Mouse (Mus musculus) kidney, embryonic 15.5 days (tissue): ENCODE measurements around the gene 9430097D07Rik. TPM values are rescaled to one million over a fixed set of nuclear protein-coding genes. Genes with fewer than 3 reads are reported as not detected.

Experiments used
- ATAC-seq: fragments of 200-750 bp; cut with Nextera tagmentation; replicated peaks from 2 replicates; pipeline ENCODE4 v1.8.0; 2017; ENCODE audit warnings: moderate TSS enrichment; ENCODE audit not compliant: low FRiP score
- H3K27ac ChIP-seq: fragments of 300-500 bp; sonication (generic); 2 replicates; pipeline ENCODE4 v1.5.1; 2015; ENCODE audit warnings: mild to moderate bottlenecking, inconsistent platforms
- H3K27me3 ChIP-seq: fragments of 300-500 bp; sonication (generic); 2 replicates; pipeline ENCODE4 v1.6.1; 2015; ENCODE audit warnings: inconsistent platforms
- H3K36me3 ChIP-seq: fragments of 300-500 bp; sonication (generic); 2 replicates; pipeline ENCODE4 v1.6.1; 2015; ENCODE audit warnings: inconsistent platforms
- H3K4me1 ChIP-seq: fragments of 300-500 bp; sonication (generic); 2 replicates; pipeline ENCODE4 v1.6.1; 2015; ENCODE audit warnings: inconsistent platforms
- H3K4me2 ChIP-seq: fragments of 300-500 bp; sonication (generic); 2 replicates; pipeline ENCODE4 v1.6.1; 2015; ENCODE audit warnings: moderate library complexity, mild to moderate bottlenecking, inconsistent platforms
- H3K4me3 ChIP-seq: fragments of 300-500 bp; sonication (generic); replicated peaks from 2 replicates; pipeline ENCODE4 v1.5.1; 2015; ENCODE audit warnings: mild to moderate bottlenecking, inconsistent platforms
- H3K9ac ChIP-seq: fragments of 300-500 bp; sonication (generic); 2 replicates; pipeline ENCODE4 v1.6.1; 2015; ENCODE audit warnings: mild to moderate bottlenecking, inconsistent platforms
- H3K9me3 ChIP-seq: fragments of 300-500 bp; sonication (generic); replicated peaks from 2 replicates; pipeline ENCODE4 v1.6.1; 2016; ENCODE audit warnings: inconsistent platforms
- WGBS: fragments of 180-500 bp; shearing (Covaris S2); methylation state at CpG from one replicate; pipeline ENCODE4 v1.1.7; 2015; ENCODE audit warnings: mixed read lengths; 5-methylcytosine and 5-hydroxymethylcytosine counted together
- polyA plus RNA-seq: library from polyadenylated mRNA; unstranded; fragments of >200 nt; fragmentation: Nextera tagmentation; extraction: Ambion mirVana; gene quantifications from 2 replicates; pipeline ENCODE4 v1.2.1, GENCODE M21; 2015

9430097D07Rik gene
- polyA plus RNA-seq, 1 experiment from 2014 or later, result 0.17 TPM

DNA sequence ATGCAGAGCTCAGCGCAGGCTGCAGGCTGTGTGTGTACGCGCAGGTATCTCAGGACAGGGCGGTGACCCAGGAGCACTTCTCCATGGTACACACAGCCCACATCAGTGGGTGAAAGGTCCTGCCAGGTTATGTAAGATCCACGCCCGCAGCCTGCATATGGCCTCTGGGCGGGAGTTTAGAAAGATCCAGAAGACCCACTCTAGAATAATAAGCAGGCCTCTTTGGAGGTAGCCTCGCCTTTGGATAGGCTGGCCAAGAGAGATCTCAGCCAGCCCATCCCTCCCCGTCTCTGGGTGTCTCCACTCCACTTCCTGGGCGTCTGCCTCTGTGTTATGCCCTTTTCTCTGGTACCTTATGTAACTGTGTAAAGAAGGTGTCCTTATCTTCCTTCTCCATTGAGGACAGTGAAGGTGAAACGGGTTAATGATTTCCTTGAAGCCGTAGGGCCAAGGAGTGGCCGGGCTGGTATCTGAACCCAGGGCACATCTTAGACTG lies 50.9 kb downstream of the 9430097D07Rik start:
- no peaks in the 10 kb centered on the region for H3K9me3 ChIP-seq
- no peaks in the 10 kb centered on the region for H3K36me3 ChIP-seq
- H3K4me3 ChIP-seq, result no peak overlapping the region
- WGBS, result 84% methylated on average over 13 of the region's 13 CpGs
- H3K27ac ChIP-seq, result no peak overlapping the region
- ATAC-seq, result no peak
- no peak overlapping the region for H3K4me2 ChIP-seq
- H3K9ac ChIP-seq, result no peak overlapping the region
- H3K27me3 ChIP-seq, result no peaks in the 10 kb centered on the region
- peaks cover 12% of the 10 kb centered on the region; the same call in 1 of the 2 replicates for H3K4me1 ChIP-seq

Other genes starting within 250 kb of the 9430097D07Rik start
- 48.7 and 56.6 TPM in 2 replicates for gene Ciz1, start 223.4 kb downstream of the 9430097D07Rik start, polyA plus RNA-seq
- gene Dnm1, start 222.3 kb downstream of the 9430097D07Rik start, polyA plus RNA-seq, result 6.3 and 7.9 TPM in 2 replicates
- 47.1 and 52.1 TPM in 2 replicates for gene 1110008P14Rik, start 193.7 kb downstream of the 9430097D07Rik start, polyA plus RNA-seq
- gene Lcn2, start 187.4 kb downstream of the 9430097D07Rik start, polyA plus RNA-seq, result 6.8 and 9.1 TPM in 2 replicates
- 30.5 and 31.2 TPM in 2 replicates for gene Ptges2, start 179.8 kb downstream of the 9430097D07Rik start, polyA plus RNA-seq
- 6.3 and 6.8 TPM in 2 replicates for gene Naif1, start 125.2 kb downstream of the 9430097D07Rik start, polyA plus RNA-seq
- 20.4 and 20.7 TPM in 2 replicates for gene Slc25a25, start 124.2 kb downstream of the 9430097D07Rik start, polyA plus RNA-seq
- gene Fam102a, start 40.4 kb downstream of the 9430097D07Rik start, polyA plus RNA-seq, result 14.5 and 15.0 TPM in 2 replicates
- gene Dpm2, start 4.8 kb downstream of the 9430097D07Rik start, polyA plus RNA-seq, result 103 and 107 TPM in 2 replicates
- 2.0 and 2.7 TPM in 2 replicates for gene Pip5kl1, start 887 bp downstream of the 9430097D07Rik start, polyA plus RNA-seq
- 22.3 and 23.2 TPM in 2 replicates for gene St6galnac4, start 11.4 kb upstream of the 9430097D07Rik start, polyA plus RNA-seq
- gene St6galnac6, start 24.0 kb upstream of the 9430097D07Rik start, polyA plus RNA-seq, result 17.0 and 17.6 TPM in 2 replicates
- gene Ak1, start 46.1 kb upstream of the 9430097D07Rik start, polyA plus RNA-seq, result 32.6 and 34.4 TPM in 2 replicates
- 71.9 and 82.1 TPM in 2 replicates for gene Eng, start 70.9 kb upstream of the 9430097D07Rik start, polyA plus RNA-seq
- 33.7 and 40.3 TPM in 2 replicates for gene Fpgs, start 128.5 kb upstream of the 9430097D07Rik start, polyA plus RNA-seq
- gene Cdk9, start 137.4 kb upstream of the 9430097D07Rik start, polyA plus RNA-seq, result 108 and 118 TPM in 2 replicates
- gene Sh2d3c, start 145.4 kb upstream of the 9430097D07Rik start, polyA plus RNA-seq, result 32.5 and 37.2 TPM in 2 replicates
- gene 6330409D20Rik, start 165.3 kb upstream of the 9430097D07Rik start, polyA plus RNA-seq, result 0.18 TPM in 1 of 2 replicates, not detected in the other
- gene Tor2a, start 181.6 kb upstream of the 9430097D07Rik start, polyA plus RNA-seq, result 64.8 and 70.5 TPM in 2 replicates
- 0.15 and 0.25 TPM in 2 replicates for gene Ttc16, start 199.9 kb upstream of the 9430097D07Rik start, polyA plus RNA-seq
- gene Ptrh1, start 200.1 kb upstream of the 9430097D07Rik start, polyA plus RNA-seq, result 5.1 and 5.5 TPM in 2 replicates
- gene Cfap157, start 208.7 kb upstream of the 9430097D07Rik start, polyA plus RNA-seq, result 0.45 and 0.64 TPM in 2 replicates